Mouse (Mus musculus) spleen, adult 2 months (tissue): ENCODE results near the gene Tnrc6b.

Source experiments
- CTCF ChIP-seq: fragments of 200-500 bp; IDR thresholded peaks from 2 replicates; pipeline ENCODE4 v1.5.1; 2011; ENCODE audit warnings: mild to moderate bottlenecking, inconsistent platforms; ENCODE audit not compliant: insufficient read depth, insufficient read length, insufficient replicate concordance; ENCODE audit errors: extremely low read depth
- POLR2A ChIP-seq: fragments of 200-500 bp; IDR thresholded peaks from 2 replicates; pipeline ENCODE4 v1.6.1; 2011; ENCODE audit warnings: low read depth, low read length, inconsistent platforms

GRCm38 (mm10) chr15:80735300-80735699 is 24.2 kb downstream of the Tnrc6b start:
- no peak for TF ChIP-seq POLR2A
- TF ChIP-seq CTCF: no peak
